Mouse (Mus musculus) cerebellum, postnatal 4 days (tissue): ENCODE measurements around the gene Rnf182.

ENCODE experiments used
- DNase-seq, 2 experiments: peaks; one replicate each; pipeline ENCODE4 v3.0.0; 2022; ENCODE audit warnings: low spot score in 2 of 2, mixed read lengths in 1 of 2

Gene Rnf182

DNA sequence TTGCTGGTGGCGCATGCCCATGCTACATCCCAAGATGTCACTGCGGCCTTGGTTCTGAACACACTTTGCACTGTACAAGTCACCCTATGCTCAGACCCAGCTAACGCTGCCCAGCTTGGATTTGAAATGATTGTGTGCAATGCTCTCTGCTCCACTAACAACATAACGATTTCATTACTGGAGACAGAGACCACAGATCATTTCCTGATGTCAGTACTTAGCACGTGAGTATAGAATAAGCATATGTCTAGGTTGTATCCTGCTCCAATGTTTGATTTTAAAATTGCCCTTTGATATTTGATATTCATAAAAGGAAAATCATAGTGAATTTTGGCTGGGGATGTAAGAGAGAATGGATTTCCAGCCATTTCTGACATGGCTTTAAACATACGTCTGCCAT is 3.5 kb upstream of the Rnf182 start:
- no peak for DNase-seq

DNA sequence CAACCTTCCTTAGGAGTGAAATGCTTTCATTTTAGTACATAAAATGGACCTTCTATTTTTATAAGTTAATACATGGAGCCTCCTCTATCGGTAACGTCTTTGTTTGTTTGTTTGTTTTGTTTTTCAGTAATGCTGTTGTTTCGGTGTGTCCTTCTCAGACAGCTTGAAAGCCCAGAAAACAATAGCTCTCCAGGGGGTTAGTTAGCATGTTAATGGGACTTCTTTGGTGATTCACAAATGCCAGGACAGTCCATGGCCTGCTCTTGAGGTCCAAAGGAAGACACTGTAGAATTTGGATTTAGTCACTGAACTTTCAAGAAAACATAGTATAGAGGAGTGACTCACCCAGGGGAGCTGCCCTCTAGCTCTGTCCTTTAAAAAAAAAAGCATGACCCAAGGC is 843 bp upstream of the Rnf182 start:
- DNase-seq, result no peak

DNA sequence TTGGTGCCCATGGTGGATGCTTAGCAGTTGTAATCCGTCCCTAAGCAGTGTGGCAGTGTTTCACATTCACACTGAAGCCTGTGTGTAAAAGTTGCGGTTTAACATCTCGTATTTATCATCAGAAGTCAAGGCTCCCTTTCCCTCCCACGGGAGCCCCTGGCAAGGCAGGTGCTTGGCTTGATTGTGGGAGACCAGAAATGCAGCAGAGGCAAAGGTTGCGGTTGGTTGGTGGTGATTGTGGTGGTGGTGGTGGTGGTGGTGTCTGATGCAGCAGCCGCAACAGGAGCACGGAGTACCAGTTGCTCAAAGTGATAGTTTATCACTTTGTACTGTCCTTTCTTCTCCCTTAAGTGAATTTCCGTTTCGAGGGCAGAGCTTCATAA is 325 bp upstream of the Rnf182 start:
- no peak for DNase-seq

DNA sequence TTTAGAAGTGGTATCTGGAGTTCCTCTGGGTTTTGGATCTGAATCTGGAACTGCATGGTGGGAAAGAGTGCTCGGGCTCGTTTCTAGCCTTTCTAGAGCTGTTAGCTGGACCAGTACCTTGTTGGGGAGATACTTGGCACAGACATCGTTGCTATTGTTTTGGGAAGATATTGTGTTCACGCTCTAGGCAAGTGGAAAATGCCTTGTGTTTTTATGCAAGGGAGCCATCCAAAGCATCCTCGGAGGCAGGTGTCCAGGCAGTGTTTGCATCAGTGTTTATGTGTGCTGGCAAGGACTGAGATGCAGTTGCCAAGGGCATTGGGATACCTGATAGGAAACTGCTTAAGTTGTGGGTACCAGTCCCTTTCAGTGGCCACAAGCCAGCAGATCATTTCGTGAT is 1.0 kb downstream of the Rnf182 start:
- no peak for DNase-seq

DNA sequence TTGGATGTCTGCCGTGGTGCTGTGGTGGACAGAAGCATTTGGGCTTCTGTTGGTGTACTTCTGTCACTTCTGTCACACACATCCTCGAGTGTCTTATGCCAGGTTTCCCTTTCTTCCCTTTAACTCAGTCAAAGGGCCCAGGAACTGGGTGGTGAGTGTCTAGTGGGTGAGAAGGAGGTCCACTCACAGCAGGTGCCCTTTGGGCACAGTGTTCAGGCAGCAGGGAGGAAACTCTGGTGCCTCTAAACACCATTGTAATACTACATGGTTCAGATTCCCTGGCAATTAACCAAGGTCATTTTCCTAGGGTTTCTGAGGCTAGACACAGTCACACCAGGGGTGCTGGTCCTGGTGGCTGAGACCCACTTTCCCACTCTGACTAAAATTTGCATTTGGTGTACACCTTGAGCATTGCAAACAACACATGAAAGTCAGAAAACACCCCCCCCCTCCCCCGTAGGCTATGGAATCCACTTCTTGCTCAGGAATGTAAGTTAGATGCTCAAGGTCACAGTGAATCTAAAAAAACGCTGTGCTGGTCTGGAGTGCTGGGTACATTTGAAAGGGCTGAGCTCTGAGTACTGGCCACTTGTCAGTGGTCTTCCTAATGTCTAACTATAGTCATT is 4.2 kb downstream of the Rnf182 start:
- no peak for DNase-seq

GRCm38 (mm10) chr13:43627922-43628321 is 12.4 kb downstream of the Rnf182 start:
- no peak for DNase-seq

- no peak for DNase-seq
These were observed 14.3 kb downstream of the Rnf182 start for GRCm38 (mm10) chr13:43629785-43630184.

DNA sequence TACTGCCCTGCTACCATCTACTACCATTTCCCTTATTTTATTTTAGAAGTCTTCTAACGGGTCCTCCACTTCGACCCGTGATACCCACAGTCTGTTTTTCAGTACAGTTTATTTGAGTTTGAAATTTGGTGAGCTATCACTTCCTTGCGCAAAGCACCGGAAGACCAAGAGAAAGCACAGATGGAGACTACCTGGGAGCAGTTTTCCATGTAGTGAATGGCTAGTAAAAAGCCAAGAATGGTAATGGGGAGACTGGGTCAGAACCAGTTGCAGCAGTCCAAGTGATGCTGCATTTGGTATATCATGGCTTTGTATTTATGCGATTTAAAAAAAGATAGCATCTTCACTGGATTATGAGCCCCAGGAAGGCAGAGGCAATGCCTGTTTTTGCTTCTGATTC is 15.8 kb downstream of the Rnf182 start:
- DNase-seq, result no peak

DNA sequence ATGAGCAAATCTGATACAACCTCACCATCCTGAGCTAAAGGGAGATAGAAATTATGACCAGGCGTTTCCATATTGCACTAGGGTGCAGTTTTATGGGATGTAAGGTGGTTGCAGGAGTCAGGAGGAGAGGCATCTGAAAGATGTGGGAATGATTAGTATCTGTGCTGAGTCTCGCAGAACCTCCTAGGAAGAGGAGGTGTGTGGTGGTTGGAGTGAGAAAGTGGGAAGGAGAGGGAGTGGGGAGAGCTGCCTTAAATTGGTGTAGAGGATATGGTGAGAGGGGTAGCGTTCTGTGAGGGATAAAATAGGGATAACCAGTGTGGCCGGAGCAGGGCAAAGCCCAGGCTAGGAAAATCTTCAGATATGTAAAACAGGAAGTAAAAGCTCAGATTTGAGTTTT is 17.5 kb downstream of the Rnf182 start:
- no peak for DNase-seq

DNA sequence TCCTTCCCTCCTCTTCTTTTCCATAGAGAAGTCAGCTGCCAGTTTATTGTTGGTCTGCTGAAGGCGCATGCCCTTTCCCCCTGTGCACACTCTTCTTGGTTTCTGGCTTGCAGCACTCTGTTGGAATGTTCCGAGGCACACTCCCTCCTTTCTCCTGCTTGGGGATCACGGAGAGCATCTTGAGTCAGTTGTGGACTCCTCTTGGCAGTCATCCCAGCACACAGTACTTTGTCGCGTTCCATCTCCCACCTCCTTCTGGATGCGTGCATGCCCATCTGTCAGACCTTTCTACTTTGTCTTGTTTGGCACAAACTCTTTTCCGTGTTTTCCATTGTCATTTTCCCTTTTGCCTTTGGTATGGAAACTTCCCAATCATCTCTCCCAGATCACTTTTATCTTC is 22.2 kb downstream of the Rnf182 start:
- no peak for DNase-seq

GRCm38 (mm10) chr13:43644991-43645390 is 29.5 kb downstream of the Rnf182 start:
- DNase-seq, result no peak

DNA sequence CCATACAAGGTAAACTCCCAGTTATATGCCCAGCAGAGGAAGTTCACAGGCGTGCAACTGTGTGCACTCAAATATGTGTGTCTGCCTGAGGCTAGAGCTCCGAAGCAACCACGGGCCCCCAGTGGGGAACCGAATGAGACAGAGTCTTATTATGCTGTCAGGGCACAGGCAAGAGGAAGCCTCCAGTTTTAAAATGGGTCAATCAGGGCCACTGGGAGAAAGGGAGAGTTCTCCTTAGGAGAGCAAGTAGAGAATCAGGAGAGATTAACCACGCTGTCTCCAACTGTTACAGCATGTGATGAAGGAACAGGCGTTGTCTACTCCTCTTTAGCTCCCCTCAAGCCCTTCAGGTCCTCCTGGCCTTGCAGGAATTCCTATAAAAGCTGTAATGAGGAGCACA is 33.0 kb downstream of the Rnf182 start:
- DNase-seq, result no peak

- no peak for DNase-seq
These were observed 35.8 kb downstream of the Rnf182 start for GRCm38 (mm10) chr13:43651277-43651676.

- DNase-seq, result no peak
These were observed 38.6 kb downstream of the Rnf182 start for GRCm38 (mm10) chr13:43654091-43654490.

GRCm38 (mm10) chr13:43663225-43663624 is 47.7 kb downstream of the Rnf182 start:
- DNase-seq, result no peak

GRCm38 (mm10) chr13:43666130-43666529 is 50.6 kb downstream of the Rnf182 start:
- DNase-seq, result no peak

DNA sequence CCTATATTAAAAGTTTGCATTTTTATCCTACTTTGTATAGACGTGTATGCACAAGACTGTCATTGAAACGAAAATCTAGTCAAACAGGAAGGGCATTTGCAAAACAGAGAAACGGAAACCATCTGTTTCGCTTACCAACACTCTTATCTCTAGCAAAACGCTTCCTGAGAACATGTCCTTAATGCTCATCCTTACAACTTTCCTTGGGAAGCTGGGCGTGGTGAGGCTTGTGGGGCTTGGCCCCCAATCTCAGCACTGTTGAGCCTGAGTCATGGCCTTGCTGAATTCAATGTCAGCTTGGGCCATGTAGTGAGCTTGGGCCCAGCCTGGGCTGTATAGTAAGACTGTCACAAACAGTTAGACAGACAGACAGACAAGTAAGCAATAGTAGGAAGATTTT is 51.4 kb downstream of the Rnf182 start:
- DNase-seq, result no peak

DNA sequence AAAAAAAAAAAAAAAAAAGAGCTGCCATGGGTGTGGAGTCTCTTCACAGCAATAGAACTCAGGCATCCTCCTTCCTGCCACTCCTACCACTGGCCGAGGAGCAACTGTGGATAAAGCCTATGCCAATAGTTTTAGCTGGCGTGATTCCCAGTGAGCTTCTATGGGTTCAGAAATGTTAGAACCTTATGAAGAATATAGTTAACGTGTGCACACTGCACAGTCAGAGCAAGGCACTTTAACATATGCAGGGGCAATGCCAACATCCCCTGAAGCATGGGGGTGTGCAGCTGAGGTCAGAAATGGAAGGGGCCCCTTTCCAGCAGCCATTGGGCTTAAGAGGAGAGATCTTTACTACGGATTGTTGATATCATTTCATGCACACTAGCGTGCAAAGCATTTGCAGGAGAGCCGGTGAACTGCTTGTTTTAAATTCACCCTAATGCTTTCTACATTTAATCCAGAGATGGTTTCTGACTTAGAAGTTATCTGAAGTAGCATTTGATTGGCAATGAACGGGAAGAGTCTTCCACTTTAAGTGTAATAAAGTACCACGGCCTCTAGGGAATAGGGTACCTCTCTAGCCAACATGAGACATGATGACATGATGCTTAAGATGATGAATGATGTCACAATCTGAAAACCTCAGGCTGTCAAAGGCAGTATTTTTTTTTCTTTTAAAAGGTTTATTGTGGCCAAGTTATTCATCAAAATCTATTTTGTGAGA is 61.8 kb downstream of the Rnf182 start:
- no peak for DNase-seq

DNA sequence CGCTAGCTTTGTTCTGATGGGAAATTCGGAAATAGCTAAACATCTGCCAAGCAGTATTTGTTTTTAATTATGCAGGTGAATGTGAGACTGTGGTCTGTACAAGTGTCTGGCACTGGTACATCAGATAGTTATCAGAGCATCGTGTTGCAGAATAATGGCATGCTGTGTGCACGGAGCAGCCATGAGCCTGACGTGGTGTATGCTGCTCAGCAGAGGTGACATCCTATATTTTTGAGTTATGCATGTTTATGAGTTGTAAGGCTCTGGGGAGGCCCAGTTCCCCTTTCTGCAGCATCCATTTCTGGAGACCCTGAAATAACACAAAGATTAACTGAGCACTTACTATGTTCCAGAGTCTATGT is 62.4 kb downstream of the Rnf182 start:
- no peak for DNase-seq

DNA sequence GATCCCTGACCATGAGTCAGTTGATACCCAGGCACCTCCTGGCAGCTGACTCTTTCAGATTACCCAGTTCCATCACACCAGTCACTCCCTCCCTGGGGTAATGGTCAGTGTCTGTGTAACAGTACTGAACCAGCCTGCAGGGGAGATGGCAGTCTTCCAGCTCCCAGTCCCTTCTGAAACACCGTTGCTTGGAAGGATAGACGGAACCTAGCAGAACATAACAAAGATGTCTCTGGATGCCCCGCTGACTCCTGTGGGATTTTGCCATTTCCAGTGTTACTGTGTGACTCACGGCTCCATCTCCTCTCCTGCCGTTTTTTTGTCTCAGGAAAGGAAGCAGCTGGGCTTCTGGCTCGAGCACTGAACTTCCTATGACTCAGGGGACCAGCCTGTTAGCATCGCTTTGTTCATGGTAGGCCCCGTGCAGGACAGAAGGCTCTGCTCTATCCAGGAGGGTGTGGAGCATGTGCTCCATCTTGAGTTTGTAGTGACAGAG is 69.0 kb downstream of the Rnf182 start:
- peak in 1 of 2 experiments; percentile 58 for DNase-seq

- DNase-seq, result no peak
These were observed 72.6 kb downstream of the Rnf182 start for GRCm38 (mm10) chr13:43688065-43688464.

DNA sequence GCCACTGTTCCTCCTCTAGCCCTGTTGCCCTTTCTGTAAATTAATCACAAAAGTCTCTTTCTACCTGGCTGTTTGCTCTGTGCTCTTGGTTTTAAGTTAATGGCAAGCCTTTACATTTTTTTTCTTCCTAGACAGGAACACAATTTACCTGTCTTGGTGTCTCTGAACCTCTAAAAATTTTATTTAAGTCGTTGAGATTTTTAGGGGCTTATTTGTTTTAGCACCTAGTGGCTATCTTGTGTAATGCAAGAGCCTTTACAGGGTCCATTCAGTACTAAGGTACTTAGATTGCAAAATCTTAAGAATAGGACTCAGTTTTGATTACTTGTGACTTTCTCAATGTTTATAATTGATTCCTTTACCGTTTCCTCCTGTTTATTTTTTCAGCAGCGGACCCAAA is 76.2 kb downstream of the Rnf182 start:
- no peak for DNase-seq

- DNase-seq, result no peak
These were observed 80.0 kb downstream of the Rnf182 start for GRCm38 (mm10) chr13:43695521-43695920.

- no peak for DNase-seq
These were observed 80.5 kb downstream of the Rnf182 start for GRCm38 (mm10) chr13:43696011-43696410.
